Mouse (Mus musculus) layer of hippocampus, postnatal 10 days (tissue): ENCODE results near the gene Esr1. TPM values are rescaled to one million over a fixed set of nuclear protein-coding genes. Genes with fewer than 3 reads are reported as not detected.
"Not testable (repeated sequence)": the region's sequence is repeated elsewhere in the genome, so short reads cannot be mapped to it uniquely, and the experiment has no call there.

ENCODE experiments used
- DNase-seq, 2 experiments: peaks; one replicate each; pipeline ENCODE4 v3.0.0; 2021; ENCODE audit warnings: low spot score in 2 of 2
- total RNA-seq, 2 experiments: library from RNA; stranded (reverse); gene quantifications; 2 replicates each; pipeline ENCODE4 v1.2.3; 2021

Gene Esr1
- total RNA-seq, 2 experiments from 2014 or later = 1.1 to 2.2 TPM

DNA sequence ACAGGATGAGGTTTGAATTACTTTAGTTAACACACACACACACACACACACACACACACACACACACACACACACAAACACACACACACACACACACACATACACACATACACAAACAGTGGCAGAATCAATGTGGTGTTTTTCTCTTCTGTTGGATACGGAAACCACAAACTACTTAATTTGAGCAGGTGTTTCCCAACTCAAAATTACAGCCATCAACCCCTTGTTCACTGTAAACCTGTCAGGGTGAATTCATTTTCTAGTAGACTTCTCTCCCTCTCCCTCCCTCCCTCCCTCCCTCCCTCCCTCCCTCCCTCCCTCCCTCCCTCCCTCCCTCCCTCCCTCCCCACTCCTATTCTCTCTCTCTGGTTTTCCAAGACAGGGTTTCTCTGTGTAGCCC is 8.0 kb downstream of the Esr1 start:
- DNase-seq = not testable (repeated sequence)

DNA sequence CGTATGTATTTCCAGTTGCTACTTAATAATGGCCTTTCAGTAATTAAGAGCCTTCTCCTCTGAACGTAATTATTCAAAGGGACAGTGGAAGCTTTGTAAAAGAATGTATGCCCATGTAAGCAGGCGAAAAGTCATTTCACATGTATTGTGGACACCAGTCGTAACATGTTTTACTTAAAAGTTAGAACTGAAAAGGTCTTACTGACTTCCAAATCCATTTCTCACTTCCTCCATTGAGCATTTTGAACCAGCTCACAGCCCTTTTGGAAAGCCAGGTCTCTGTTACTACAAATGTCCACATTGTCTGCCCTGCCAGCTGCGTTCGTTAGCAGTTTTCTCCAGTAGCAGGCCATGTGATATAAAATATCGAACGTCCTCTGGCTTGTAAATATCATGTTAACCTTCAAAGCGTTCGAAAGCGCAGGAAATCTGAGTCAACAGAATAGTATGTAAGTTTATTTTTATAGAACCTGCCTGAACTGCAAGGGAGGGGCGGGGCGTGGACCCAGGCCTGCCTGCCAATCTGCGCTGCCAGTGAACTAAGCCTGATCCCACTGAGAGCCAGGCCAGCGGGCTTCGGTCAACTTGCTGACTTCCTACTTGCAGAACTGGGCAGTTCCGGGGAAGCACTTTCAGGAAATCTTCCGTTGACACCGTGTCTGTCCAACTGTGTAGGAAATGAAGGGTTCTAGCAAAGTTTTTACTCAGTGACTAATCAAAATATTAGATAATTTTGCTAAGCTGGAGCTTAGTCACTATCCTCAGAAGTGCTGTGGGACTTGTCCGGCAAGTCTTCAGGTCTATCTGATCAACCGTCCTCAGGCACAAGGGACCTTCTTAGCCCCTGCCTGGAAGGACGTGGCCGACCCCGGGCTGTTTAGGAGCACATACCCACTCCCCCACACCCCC is 9.5 kb downstream of the Esr1 start:
- peak in 1 of 2 experiments; percentile 19 for DNase-seq

DNA sequence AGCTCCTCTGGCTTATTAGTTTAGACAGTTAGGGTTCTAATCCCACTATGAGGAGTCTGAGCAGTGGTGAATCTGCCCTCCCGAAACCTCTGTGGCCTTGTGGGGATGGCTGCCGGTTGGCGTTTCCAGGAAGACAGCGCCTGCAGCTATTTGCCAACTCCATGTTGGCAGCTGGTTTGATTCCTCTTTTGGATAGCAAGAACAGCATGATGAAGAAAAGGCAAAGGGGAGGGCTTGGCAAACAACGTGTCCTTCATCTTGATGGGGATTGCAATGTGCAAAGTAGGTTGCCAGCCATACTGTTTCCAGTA is 10.1 kb downstream of the Esr1 start:
- DNase-seq = no peak

DNA sequence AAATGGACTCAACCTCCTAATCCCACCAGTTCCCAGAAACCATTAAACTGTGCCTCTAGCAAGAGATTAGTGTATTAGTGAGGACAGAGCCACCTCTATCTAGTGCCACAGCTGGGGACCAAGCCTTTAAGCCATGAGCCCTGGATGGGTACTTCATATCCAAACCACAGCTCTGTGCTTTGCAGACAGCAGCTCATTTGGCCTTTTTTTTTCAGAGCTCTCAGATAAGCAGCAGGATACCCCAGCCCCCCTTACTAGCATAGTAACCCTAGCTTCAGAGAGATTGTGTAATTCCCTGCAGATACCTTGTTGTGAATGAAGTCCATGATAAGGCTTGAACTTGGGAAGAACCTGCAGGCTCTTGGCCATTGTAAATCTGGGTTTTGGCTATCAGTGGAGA is 11.9 kb downstream of the Esr1 start:
- no peak for DNase-seq

DNA sequence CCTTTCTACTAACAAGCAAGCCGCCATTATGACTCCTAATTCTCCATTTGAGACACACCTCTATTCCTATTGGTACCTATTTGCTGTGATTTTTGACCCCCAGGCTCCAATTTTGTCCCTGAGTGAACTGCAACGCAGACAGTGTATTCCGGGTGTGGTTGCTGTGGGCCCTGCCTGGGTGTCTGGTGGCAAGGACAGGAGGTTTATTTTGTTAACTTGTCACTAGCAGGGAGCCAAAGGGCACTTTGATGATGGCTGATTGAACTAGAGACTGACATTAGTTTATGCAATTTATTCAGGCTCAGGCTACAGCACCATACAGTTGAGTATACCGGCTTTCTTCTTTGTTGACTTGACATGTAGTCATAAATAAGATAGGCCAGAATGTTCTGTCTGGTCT is 13.2 kb downstream of the Esr1 start:
- DNase-seq = no peak

DNA sequence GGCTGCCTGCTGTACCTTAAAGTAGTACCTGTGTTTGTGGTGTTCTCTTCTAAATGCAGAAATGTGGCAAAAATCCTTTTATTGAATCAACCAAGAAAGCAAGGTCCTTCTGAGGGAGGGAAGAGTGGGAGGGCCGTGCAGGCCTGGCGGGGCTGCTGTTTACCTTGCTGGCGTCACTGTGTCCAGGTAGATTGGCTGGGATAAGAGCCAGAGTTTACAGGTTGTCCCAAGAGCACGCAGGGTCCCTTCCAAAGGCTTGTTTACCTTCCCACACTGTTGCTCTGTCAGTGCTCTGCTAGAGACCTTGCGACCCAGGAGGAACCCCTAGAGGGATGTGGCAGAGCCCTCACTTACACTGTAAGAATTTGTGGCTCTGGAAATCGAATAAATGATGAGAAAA is 13.9 kb downstream of the Esr1 start:
- no peak for DNase-seq

DNA sequence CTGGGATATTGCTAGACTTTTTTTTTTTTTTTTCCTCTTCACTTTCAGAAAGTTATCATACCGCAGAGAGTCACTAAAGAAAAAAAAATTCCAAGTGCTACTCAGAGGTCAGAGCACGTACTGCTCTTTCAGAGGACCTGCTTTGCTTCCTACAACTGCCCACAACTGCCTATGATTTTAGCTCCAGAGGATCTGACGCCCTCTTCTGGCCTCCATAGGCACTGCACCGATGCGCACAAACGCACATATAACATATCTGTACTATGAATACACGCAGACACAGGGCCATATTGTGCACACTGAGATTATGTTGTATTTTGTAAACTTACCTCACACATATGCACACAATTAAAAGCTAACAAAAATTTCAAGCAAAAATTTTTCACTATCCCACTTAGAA is 15.0 kb downstream of the Esr1 start:
- DNase-seq = no peak

DNA sequence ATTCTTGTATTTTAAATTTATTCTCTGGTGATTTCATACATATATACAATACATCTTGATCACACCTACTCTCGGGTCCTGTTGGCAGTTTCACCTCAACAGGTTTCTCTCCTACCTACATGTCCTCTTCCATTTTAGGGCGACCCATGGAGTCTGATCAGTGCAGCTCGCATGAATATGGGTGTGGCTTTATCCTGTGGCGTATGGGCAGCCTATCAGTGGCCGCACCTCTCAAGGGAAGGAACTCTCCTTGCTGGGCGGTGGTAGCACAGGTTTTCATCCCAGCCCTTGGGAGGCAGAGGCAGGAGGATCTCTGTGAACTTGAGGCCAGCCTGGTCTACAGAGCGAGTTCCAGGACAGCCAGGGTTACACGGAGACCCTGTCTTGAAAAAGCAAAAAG is 15.6 kb downstream of the Esr1 start:
- DNase-seq = no peak

DNA sequence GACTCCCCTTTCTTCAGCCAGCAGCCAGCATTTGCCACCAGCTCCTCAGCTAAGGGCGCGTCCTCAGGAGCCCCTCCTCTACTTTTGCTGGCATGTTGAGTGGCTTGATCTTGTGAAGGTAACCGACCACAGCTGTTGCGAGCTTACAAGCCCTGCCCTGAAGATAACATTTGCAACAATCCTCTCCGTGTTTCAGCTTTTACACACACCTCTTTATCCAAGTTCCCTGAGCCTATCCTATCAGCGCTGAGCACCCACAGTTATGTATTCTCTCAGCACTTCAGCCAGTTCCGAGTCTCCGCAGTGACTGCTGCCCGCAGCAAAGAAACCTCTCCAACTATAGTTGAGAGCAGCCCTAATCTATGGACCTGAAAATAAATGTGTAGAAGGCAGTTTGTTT is 16.0 kb downstream of the Esr1 start:
- DNase-seq = no peak

DNA sequence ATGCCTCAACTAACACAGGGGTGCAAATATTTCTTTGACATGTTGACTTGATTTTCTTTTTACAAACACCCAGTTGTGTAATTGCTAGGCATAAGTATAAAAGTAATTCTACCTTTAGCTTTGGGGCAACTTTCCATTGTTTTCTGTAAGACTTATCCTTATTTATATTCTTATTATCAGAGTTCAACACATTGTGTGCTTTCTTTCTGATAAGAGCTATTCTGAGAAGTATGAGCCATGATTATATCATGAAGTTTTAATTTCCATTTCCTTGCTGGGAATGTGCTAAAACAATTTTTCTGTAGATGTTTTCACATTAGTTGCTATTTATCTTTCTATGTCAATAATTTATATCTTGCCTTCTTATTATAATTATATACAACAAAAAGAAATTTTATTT is 17.9 kb downstream of the Esr1 start:
- DNase-seq = no peak

DNA sequence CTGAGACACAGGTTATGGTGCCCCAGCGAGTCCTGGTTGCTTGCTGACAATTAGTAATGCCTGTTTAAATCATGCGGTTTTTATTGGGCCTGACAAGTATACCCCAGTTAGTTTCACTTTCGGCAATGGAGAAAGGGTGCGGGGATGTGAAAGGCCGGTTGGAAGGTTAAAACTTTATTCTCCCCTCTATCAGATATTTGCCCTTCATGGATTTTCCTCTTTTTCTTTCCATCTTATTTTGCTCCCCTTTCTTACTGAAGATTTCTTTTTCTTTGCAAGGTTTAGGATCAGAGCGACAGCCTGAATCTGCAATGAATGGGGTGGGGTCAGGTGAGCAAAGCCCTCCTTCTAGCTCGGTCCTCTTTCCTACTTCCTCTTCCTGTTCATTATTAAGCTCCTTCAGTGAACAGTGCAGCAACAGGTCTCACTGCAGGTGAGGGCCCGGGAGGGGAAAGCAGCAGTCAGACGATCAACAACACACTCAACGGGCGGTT is 20.9 kb downstream of the Esr1 start:
- DNase-seq = no peak

DNA sequence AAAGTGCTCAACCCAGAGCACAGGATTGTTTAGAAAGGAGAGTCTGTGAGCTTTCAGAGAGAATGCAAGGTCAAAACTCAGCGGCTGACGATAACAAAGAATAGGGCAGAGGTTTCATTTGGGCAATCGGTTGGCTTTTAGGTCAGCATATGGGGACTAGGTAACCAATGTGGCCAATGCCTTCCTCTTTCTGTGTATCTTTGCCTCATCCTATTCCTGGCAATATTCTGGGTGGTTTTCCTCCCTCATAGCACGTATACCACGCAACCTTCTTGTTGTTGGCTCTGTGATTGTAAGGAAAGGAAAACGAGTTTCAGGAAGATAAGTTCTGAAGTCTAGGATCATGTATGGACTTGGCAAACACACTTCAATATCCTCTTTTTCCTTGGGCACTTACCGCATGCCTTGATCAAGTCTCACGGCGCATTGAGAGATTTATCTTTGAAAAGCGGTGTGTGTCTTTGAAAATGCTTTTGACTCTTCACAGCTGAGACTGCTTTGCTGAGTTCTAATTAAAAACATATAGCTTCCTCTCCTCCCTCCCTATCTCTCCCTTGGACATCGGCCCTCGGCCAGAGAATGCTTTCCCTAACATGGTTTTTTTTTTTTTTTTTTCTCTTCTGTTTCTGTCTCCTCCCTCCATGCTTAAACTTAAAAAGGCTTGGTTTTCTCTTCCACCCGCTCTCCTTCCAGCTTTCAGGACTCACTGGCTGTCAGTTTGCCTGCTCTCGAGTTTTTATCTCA is 22.1 kb downstream of the Esr1 start:
- DNase-seq = no peak

DNA sequence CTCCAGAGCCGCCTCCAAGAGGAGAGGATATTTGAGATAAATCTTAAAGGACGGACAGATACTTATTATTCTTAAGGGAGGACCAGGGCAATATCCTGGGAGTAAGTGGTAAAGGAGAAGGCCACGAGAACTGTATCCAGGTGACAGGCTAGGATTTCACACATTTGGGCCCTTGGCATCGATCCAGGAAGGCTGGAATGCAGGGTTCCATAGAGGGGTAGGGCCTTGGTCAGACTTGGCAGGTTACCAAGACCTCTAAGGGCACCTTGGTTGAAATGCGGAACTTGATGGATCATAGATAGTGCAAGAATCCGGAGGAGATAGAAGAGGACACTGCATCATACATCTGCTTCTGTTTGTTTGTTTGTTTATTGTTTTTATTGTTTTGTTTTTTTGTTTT is 24.3 kb downstream of the Esr1 start:
- no peak for DNase-seq

DNA sequence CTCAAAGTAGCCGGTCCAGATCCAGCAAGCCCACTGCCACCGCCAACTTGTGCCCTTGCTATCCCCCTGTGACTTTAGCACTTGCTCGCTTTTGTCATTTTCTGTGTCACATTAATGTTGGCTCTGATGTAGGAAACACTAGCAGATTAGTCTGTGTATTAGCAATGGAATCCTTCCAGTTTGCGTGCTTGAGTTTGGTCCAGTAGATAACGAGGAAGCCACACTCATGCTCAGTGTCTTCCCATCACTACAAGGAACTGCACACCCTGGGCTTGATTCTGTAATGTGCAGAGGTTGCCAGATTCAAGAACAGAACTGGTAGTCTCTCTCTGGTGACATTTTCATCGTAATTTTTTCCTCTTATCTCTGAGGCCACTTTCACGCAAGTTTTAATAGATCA is 34.7 kb downstream of the Esr1 start:
- no peak for DNase-seq

DNA sequence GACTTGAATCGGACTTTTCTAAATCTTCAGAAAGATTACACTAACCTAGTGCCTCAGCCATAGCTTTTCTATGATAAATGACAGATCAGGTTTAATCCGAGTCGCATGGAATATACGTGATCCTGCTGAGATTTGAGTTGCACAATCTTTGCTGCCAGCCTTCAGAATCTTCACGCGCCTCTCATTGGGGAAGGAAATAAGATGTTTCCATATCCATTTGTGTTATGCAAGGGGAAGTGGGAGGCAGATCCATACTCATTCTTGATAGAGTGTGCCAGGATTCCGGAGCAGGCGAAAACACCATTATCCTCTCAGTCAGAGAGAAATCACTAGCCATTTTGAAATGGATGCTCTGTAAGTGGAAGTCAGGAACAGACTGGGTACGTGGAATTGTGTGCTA is 35.5 kb downstream of the Esr1 start:
- no peak for DNase-seq

DNA sequence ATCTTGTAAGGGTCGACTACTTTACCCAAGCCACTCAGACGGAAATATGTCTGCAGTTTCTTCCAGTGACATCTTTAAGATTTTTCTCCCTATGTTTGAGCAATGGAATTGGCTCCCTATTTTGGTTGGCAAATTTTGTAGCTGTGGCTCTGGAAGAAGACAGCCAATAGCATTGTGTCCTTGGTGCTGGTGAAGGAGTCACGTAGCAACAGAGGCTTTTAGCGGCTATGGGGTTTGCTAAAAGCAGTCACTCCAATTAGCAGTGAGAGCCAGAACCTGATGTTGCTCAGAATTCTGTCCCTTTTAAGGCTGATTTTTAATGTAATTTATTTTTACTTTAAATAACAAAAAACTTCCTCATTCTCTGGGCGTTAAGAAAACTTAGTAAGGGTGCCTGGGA is 54.0 kb downstream of the Esr1 start:
- no peak for DNase-seq

DNA sequence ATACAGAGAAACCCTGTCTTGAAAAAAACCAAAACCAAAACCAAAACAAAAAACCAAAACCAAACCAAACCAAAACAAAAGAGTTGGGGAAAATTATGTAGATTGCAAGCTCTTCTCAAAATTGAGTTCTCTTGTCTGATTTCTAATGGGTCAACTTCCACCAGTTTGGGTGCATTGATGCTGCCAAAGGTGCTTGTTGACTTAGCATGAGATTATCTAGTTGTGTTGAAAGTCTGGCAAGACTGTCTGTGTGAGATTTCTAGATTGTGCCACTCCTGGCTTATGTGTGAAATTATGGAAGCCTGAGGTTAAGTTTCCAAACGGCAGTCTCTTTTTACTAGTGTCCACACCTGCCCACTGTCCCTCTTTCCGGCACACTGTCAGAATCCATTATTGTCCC is 55.6 kb downstream of the Esr1 start:
- no peak for DNase-seq

DNA sequence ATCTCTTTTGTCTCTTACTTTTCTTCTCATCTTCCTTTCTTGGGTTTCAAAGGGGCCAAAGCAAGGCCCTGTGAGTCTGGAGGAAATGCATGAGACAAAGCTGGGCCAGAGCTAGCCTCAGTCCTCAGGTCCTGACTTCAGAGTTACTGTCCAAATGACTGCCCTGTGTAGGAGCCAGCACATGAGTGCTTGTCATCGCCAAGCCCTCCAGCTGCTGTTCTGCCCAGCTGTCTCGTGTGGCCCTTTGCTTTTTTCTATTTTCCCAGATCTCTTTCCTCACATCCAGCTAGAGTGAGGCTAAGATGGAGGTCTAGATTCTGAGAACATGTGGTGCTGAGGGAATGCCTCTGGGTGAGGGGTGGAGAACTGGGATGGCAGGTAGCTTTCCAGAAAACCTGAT is 58.7 kb downstream of the Esr1 start:
- DNase-seq = no peak

DNA sequence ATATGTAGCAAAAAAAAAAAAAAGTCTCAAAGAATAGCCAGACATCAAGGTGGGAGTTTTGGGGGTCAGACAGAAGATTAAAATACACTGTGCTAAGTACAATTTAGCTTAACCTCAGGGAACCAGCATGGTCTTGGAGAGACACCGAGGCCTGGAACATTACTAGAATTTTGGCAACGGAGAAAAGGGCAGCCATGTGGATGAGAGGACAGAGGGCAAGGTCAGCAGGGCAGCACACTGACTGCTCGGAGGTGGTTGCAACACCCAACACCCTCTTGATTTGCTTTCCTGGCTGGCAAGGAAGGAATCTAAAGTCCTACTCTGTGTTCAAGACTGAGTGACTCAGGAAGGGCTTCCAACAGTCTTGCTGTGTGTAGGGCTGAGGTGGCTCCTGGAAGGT is 60.5 kb downstream of the Esr1 start:
- no peak for DNase-seq

DNA sequence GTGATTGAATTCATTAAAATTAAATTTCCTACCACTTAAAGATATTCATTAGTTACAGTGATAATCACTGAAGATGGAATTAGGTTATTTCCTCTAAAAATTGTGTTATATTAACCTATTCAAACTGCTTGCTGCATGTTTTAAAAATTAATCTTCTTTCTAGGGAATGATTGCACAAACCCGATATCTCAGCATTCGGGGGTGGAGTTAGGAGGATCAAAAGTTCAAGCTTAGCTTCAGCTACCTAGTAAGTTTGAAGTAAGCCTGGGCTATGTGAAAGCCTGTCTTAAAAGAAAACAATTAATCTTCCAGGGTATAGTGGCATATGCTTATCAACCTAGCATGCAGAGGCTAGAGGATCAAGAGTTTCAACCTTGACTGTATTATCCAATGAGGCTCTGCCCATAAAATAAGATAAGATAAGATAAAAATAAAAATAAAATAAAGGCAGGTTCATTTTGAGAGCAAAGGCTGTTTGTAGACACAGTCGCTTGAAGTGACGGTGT is 62.0 kb downstream of the Esr1 start:
- no peak for DNase-seq

DNA sequence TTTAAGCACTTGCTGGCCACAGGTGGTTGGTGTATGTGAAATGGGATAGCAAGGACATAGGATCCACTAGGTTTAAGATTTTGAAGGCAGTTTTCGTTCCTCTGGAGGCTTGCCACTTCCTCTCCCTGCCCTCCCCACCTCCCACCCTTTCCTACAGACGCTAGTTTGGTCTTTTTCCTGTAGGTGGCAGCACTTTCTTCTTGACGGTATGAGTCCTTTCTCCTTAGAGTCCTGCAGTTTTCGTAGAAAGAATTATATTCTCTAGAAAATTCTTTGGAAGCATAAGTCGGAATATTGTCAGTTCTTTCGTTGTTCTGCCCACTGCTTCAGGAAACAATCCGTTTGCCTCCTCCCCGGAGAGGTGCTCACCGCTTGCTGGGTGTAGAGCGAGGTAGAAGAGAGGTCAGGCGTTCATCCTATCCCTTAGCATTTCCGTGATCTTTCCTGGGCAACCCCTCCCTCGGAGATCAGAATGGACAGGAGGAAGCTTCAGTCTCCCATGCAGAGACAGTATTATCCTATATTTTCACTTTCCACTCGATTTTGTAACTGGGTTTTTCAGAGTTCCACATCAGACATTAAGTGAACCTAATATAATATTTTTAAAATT is 63.7 kb downstream of the Esr1 start:
- peak; percentile 32 to 38 for DNase-seq

DNA sequence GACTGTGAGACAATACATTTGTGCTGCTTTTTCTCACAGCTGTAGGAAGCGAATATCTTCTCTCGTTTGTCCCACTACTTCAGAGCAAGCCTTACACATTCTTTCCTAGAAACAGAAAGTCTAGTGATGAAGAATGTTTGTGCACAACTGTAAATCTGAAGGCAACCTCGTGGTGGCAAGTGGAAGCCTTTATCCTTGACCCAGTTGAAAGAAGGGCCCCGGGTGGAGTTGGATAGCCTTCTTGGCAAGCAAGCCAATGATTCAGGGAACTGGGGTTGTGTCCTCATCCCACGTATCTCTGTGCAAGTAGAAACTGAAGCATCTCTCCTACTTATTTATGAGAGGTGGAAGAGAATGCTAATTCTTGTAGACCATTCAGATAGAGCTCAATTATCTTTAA is 71.7 kb downstream of the Esr1 start:
- no peak for DNase-seq
